Mouse (Mus musculus): Measurements from ENCODE around the gene Rarres1.

The Rarres1 gene

GRCm38 (mm10) chr3:67515274-67515801, at the start of gene Rarres1:
Rarres1 (minus strand) TSS chr3:67515523.
- peak in 1 of 2 experiments; percentile 7 for DNase-seq

GRCm38 (mm10) chr3:67564731-67565357, 49.5 kb upstream of the Rarres1 start:
- DNase-seq, result no peak

GRCm38 (mm10) chr3:67557718-67558354, 42.5 kb upstream of the Rarres1 start:
- no peak for DNase-seq

- no peak for DNase-seq
Observed at GRCm38 (mm10) chr3:67557200-67557651, 41.9 kb upstream of the Rarres1 start.

GRCm38 (mm10) chr3:67555211-67555610, 39.9 kb upstream of the Rarres1 start:
- no peak for DNase-seq

GRCm38 (mm10) chr3:67553927-67554448, 38.7 kb upstream of the Rarres1 start:
- no peak for DNase-seq

- DNase-seq, result peak; percentile 14 to 17
Observed at GRCm38 (mm10) chr3:67553281-67553680, 38.0 kb upstream of the Rarres1 start.

- DNase-seq, result no peak
Observed at GRCm38 (mm10) chr3:67551193-67551592, 35.9 kb upstream of the Rarres1 start.

- DNase-seq, result no peak
Observed at GRCm38 (mm10) chr3:67543630-67544029, 28.3 kb upstream of the Rarres1 start.

- no peak for DNase-seq
Observed at GRCm38 (mm10) chr3:67524768-67525167, 9.4 kb upstream of the Rarres1 start.

GRCm38 (mm10) chr3:67522709-67523108, 7.4 kb upstream of the Rarres1 start:
- no peak for DNase-seq

- no peak for DNase-seq
Observed at GRCm38 (mm10) chr3:67520568-67521143, 5.3 kb upstream of the Rarres1 start.

- peak; percentile 6 to 10 for DNase-seq
Observed at GRCm38 (mm10) chr3:67514801-67515273, 486 bp downstream of the Rarres1 start.

- peak; percentile 72 to 82 for DNase-seq
Observed at GRCm38 (mm10) chr3:67512807-67513206, 2.5 kb downstream of the Rarres1 start.

- no peak for DNase-seq
Observed at GRCm38 (mm10) chr3:67508216-67508892, 7.0 kb downstream of the Rarres1 start.

- no peak for DNase-seq
Observed at GRCm38 (mm10) chr3:67505286-67505685, 10.0 kb downstream of the Rarres1 start.

GRCm38 (mm10) chr3:67503878-67504277, 11.4 kb downstream of the Rarres1 start:
- DNase-seq, result no peak

- no peak for DNase-seq
Observed at GRCm38 (mm10) chr3:67499406-67499791, 15.9 kb downstream of the Rarres1 start.

- DNase-seq, result no peak
Observed at GRCm38 (mm10) chr3:67498773-67499405, 16.4 kb downstream of the Rarres1 start.

- no peak for DNase-seq
Observed at GRCm38 (mm10) chr3:67497998-67498397, 17.3 kb downstream of the Rarres1 start.

- no peak for DNase-seq
Observed at GRCm38 (mm10) chr3:67496310-67496709, 19.0 kb downstream of the Rarres1 start.

- no peak for DNase-seq
Observed at GRCm38 (mm10) chr3:67493132-67493531, 22.2 kb downstream of the Rarres1 start.
